Mouse (Mus musculus) embryonic fibroblast, embryonic 13.5 days (primary cell): ENCODE data around the gene Slc4a4.

Source experiments
- CTCF ChIP-seq: IDR thresholded peaks from 2 replicates; pipeline ENCODE4 v1.5.1; 2011; ENCODE audit warnings: mild to moderate bottlenecking, control low read depth, low read length, moderate library complexity, borderline replicate concordance; ENCODE audit not compliant: insufficient read depth
- POLR2A ChIP-seq: IDR thresholded peaks from 2 replicates; pipeline ENCODE4 v1.6.1; 2011; ENCODE audit warnings: low read depth, mild to moderate bottlenecking, control low read depth, low read length, moderate library complexity

GRCm38 (mm10) chr5:89062286-89062685, 175.7 kb downstream of the Slc4a4 start:
- TF ChIP-seq CTCF (no peak), POLR2A (no peak)
